Mouse (Mus musculus): ENCODE measurements around the gene Map2k5. TPM values are rescaled to one million over a fixed set of nuclear protein-coding genes. Genes with fewer than 3 reads are reported as not detected.
A peak's percentile ranks its signal among the peaks of the same experiment; 100 is the strongest.

Gene Map2k5
- total RNA-seq, 2 experiments from 2014 or later = 12.4 to 13.8 TPM

DNA sequence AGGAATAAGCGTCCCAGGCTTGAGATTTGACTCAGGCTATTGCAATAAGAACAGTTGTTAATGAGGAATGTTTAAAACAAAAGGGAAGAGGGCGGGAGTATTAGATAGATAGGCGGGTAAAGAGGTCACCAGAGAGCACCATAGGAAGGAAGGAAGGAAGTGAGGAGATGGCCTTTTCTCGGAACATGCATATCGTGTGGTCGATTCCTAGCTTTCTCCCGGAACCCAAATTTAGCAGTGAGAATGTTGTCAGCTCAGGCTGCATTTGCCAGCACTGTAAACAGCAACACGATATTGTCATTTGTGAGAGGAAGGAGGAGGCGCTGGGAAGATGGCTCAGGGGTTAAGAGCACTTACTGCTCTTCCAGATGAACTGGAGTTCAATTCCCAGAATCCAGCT, 253.2 kb downstream of the Map2k5 start:
- no peak for DNase-seq

DNA sequence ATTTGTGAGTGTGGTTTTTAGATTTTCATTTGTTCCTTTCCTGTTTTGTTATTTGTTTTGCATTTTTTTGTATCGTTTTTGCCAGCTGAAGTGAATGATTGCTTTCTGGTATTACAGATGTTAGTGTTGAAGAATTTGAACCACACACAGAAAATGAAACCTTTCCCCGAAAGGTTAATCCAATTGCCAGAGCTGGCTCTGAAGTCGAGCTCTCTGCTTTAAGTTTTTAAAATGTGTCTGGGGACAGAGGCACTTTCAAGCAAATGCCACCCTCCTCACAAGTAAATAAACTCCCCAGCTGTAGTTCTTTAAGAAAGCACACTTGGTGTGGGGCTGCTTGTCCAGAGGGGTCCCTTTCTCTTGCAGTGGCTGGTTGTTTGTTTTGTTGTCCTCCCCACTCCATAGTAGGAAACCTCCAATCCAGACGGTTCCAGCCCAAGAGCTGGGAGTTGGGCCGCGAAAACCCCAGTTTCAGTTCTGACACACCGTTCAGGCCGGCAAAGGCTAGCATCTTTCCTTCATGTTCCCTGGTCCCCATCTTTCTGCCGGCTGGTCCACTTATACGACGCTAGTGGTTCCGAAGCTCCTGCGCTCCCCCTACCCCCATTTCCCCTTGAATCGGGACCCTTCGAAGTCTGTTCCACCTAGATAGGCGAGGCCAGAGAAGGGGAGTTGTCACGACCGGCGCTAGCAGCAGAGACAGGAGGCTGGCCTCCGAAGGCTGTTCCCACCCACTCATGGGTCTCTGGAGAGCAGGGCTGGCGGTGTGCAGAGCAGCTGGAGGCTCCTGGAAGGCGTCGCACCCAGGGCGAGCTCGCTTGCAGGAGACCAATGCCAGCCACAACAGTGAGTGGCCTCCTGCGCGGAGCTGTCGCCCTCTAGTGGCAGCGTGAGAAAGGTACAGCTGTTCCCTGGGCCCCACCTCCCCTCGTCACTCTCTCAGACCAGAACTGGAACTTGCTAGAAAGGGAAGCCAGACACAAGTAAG, 254.0 kb downstream of the Map2k5 start:
- peak; percentile 93 for DNase-seq

DNA sequence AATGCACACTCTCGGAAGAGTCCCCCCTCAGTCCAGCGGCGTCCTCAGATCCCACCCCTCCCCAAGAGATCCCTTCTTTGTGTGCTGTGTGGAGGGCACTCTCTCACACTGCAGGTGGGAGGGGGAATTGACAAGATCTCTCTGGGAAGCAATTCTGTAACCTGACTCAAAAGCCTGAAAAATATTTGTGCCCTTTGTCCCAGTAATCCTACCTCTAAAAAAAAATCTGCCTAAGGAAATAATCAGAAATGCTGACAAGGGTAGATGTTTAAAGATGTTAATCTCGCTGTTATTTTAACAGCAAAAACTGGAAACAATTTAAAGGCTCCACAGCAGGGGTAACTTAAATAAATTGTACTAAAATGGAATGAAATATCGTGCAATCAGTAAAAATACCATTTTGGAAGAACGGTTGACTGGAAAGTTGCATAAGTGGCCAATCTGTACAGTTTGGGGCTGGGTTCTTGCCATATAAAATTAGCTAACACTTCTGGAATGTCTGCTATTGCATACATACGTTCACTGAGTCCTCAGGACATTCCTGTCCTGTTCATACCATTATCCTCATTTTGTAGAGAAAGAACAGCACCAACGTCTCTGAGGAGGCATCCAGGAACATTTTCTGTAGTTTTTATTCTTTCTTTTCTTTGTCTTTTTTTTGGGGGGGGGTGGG, 255.4 kb downstream of the Map2k5 start:
- DNase-seq = no peak

DNA sequence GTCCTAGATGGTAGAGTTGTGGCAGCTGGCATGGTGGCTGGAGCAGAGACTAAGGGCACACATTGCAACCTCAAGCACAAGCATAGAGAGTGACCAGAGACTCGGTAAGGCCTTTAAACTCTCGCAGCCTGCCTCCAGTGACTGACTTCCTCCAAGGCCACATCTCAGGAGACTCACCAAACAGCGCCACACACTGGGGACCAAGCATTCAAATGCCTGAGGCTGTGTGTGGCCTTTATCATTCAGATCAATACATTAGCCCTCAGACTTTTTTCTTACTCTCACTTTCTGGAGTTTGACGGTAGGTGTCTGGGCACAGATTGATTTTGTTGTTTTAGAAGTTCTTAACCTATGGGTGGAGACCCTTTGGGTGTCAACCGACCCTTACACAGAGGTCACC, 259.3 kb downstream of the Map2k5 start:
- DNase-seq = no peak

Other genes starting within 250 kb of the Map2k5 start
- under 1 TPM; 0.08 TPM for gene Skor1, start 228.9 kb downstream of the Map2k5 start, total RNA-seq (2021)
- 10 to 100 TPM; 30.0 to 33.7 TPM for gene 2300009A05Rik, start 21.3 kb upstream of the Map2k5 start, total RNA-seq (2021)
- gene Iqch, start 224.6 kb upstream of the Map2k5 start, total RNA-seq (2021) = not detected
- 10 to 100 TPM; 10.1 to 12.4 TPM for gene Aagab, start 224.8 kb upstream of the Map2k5 start, total RNA-seq (2021)

Data from gastrocnemius, postnatal 25 days (tissue).